Mouse (Mus musculus) urinary bladder, postnatal 10 days (tissue): ENCODE results near the gene Acot12.

ENCODE experiments used
- DNase-seq: peaks from one replicate; pipeline ENCODE4 v3.0.0; 2022; ENCODE audit warnings: low spot score

Acot12 gene

GRCm38 (mm10) chr13:91741280-91742047 lies at the start of gene Acot12:
Gene Acot12 (plus strand): TSS chr13:91741512.
- no peak for DNase-seq

DNA sequence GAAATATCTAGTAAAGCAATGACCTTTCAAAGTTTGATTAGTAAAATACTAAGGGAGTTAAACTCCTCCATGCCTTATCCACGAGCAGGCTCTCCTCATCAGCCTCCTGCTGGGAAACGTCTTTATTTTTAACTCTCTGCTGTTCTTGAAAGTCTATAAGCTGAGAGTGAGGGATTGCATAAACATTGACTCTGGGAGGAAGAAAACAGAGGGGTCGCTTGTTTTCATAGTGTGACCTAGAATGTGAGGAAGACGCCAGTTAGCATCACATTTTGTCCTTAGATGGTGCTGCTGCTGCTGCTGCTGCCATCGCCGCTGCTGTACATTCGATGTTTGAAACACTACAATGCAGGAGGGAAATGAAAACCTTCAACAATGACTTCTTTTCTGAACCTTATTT lies 47.7 kb upstream of the Acot12 start:
- DNase-seq = no peak

GRCm38 (mm10) chr13:91695406-91695805 lies 45.9 kb upstream of the Acot12 start:
- no peak for DNase-seq

DNA sequence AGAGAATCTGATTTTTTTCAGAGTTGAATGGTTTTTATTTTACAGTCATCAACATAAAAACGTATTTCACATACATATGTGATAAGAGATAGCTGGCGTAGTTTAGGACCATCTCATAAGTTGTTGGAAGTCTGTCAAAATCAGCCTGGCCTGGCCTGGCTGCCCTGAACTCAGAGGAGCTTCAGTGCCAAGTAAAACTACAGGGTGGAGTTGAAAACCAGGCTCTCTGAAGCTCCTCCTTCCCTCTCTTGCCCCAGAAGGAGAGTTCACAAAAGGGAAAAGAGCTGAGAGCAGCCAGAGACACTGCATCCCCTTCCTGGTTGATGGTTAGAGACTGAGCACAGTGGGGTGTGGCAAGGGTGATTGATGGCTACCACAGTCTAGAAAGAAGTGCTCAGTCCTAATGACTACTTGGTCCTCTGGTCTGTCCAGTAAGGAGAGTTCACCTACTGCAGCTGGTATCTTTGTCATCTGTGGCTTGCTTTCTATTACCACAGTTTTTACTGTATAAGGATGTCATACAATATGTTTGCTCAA lies 45.1 kb upstream of the Acot12 start:
- no peak for DNase-seq

- DNase-seq = no peak
Observed at GRCm38 (mm10) chr13:91697011-91697410, 44.3 kb upstream of the Acot12 start.

DNA sequence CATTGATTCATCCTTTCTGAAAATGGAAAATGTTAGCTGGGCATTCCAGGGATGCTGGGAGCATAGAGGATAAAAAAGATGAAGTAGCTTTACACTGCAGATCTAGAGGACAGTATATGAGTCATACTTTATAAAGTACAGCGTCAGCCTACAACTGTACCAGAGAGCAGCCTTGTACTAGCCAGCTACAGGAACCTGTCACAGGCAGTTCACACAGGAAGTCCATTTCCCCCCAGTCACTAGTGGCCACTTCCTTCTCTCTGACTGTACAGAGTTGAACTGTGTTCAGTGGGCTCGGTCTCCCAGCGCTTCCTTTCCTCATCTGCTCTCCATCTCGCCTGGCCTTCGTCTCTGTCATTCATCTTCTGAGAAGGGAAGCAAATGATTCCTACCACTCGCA lies 39.0 kb upstream of the Acot12 start:
- DNase-seq = no peak

DNA sequence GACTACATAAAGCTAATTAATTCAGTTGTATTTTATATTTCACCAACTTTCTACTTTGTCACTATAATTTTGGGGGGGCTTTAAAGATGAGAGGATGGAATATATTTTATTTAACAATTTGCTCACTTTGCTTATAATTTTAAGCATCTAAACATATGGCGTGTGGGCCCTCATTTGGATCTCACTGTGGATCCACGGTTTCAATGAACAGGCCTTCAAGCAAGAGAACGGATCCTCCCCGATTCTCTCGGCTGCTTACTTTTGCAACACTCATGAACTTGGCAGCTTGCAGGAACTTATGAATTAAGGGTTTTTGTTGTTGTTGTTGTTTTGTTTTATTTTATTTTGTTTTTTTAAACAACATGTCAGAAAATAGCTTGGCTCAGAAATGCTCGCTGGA lies 21.8 kb upstream of the Acot12 start:
- no peak for DNase-seq

DNA sequence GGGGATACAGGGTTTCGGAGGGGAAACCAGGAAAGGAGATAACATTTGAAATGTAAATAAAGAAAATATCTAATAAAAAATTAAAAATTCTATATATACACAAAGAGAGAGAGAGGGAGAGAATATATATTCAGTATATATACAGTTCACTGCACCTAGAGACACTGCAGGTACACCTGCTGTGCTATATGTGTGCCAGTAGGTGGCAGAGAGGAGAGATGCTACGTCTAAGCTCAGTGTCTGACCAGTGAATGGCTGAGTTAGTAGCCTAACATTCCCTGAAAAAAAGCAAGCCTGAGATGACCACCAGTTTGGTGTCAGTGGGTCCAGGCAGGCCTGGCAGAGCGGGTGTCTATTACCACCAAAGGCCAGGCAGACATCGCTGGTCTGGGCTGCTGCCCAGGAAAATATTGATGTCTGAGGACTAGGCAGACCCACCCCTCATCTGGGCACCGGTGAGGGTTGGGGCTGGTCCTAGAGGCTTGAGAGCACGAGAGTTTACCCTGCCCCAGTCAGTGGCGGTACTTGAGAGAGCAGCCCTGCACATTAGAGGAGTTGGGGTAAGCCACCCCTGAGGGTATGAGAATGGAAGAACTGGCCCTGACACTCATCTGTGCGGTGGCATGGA lies 18.1 kb upstream of the Acot12 start:
- DNase-seq = no peak

- no peak for DNase-seq
Observed at GRCm38 (mm10) chr13:91723736-91724119, 17.6 kb upstream of the Acot12 start.

DNA sequence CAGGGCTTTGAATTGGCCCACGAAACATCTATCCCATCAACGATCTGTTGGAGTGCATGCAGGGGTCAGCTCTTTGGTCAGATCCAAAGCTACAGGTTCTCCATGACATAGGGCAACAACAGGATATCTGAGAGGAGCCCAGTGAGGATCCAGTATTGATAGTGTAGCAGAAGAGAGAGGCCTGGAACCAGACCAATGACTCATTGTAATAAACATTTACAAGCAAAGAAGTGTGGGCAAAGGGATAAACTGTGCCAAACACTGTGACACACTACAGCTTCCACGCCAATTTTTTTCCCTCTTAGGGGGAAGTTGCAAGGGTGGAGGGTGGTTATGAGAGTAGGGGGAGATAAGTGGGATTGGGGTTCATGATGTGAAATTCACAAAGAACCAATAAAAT lies 17.1 kb upstream of the Acot12 start:
- no peak for DNase-seq

- no peak for DNase-seq
Observed at GRCm38 (mm10) chr13:91725130-91725529, 16.2 kb upstream of the Acot12 start.

- no peak for DNase-seq
Observed at GRCm38 (mm10) chr13:91727899-91728298, 13.4 kb upstream of the Acot12 start.

DNA sequence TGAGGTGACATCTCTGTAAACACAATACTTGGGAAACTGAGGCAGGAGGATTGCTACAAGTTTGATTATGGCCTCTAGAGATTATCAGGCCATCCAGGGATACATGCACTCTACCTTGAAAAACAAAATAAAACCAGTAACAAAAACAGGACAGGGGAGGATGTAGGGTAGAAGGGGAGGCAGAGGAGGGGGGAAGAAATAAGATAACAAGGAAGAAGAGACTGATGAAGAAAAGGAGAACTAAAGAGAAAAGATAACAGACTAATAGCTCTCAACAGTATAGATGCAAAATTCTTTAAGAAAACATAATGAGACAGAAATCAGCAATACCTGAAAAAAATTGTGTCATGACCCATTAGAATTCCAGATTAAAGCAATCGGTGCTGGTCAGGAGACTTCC lies 4.1 kb upstream of the Acot12 start:
- no peak for DNase-seq

- no peak for DNase-seq
Observed at GRCm38 (mm10) chr13:91740851-91741250, 461 bp upstream of the Acot12 start.

DNA sequence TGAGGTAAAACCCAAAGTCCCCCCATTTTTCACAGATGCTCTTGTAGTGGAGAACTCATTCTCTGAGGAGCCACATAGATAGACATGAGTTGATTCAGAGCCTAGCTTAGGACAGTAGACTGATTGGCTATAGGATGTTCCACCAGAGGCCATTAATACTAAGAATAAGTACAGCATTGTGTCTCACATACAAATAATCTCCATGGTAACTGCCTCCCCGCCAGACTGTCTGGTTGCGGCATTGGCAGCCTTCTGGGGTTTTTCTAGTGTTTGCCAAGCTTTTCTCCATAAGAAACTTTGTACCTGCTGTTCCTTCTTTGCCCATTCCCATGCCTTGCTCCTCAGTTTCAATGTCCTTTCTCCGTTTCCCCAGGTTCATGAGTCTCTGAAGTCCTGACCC lies 1.9 kb downstream of the Acot12 start:
- no peak for DNase-seq

GRCm38 (mm10) chr13:91746470-91746869 lies 5.2 kb downstream of the Acot12 start:
- no peak for DNase-seq

DNA sequence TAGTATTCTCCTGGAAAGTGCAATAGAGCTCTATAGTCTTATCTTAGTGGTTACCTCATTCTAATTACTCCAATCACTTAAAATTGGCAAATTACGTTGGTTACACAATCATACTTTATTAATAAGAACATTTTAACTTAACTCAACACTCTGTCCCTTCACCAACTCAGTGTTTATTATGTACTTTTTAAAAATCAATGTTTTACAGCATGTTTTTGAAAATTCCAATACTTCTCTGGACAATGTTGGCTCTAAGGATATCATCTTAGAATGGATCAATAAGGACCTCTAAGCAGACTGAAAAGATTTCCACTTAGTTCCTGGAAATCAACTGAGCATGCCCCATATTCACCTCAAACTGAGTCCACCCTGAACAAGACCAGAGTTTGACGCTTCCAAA lies 7.1 kb downstream of the Acot12 start:
- no peak for DNase-seq

GRCm38 (mm10) chr13:91749981-91750380 lies 8.7 kb downstream of the Acot12 start:
- DNase-seq = no peak

DNA sequence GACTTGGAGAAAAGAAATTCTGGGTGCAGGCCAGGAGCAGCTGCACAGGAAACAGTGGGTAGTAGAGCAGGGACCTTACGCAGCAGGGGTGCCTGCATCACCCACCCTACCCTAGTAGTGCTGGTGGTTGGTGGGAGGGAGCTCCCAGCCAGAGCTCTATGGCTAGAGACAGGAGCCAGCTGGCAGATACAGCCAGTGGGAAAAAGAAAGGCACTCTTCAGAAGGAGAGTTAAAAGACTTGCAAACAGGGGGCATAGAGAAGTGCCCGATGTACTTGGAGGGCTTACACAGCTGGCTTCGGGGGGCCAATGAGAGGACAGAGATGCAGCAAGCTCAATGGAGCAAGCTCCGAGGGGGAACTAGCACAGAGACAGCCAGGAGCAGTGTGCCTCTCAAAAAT lies 12.4 kb downstream of the Acot12 start:
- DNase-seq = no peak

DNA sequence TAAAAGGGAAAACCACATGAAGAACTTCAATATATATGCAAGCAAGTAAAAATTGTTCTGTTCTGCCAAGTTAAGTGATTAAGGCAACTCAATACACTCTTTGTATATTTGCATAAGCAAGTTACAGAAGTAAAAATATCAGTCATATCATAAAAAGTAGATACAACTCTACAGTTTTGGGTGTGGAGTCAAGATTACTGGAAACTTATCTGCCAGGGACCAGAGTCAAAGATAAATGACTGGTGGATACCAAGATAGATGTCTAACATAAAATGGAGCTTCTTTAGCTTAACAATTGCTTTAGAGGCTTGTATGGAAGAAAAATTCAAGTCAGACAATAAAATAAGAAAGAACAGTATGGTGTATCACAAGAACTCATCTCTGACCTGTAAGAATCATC lies 13.4 kb downstream of the Acot12 start:
- no peak for DNase-seq

GRCm38 (mm10) chr13:91756230-91756629 lies 14.9 kb downstream of the Acot12 start:
- no peak for DNase-seq

DNA sequence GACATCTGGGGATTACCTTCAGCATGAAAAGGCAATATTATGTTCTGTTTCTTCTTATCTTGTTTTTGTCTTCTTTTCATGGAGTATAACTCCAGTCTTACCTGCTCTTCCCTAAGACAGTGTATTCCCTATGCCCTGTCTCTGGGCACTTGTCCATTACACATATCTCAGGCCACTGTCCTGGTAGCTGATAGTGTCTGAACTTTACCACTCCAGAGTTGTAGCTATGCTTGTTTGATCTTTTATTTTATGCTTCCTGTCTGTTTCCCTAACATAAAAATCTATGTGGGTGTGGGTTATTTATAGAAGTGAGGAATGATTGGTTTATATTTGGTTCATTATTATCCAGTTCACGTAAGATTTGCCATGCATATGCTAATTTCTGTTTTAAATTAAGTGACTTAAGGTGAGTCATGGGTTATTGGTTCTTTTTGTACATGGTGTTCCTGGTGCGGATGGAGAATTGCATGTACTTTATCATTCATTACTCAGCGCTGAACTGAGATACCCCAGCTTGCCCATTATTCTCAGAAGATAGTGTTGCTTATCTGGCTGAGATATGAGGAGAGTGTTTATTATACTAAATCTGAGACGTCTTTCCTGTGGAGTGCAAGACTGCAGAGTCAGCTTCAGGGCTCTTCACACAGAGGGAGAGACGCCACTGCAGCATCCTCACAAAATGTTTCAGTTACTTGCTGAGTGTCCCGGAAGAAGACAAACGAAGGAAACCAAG lies 17.2 kb downstream of the Acot12 start:
- no peak for DNase-seq

DNA sequence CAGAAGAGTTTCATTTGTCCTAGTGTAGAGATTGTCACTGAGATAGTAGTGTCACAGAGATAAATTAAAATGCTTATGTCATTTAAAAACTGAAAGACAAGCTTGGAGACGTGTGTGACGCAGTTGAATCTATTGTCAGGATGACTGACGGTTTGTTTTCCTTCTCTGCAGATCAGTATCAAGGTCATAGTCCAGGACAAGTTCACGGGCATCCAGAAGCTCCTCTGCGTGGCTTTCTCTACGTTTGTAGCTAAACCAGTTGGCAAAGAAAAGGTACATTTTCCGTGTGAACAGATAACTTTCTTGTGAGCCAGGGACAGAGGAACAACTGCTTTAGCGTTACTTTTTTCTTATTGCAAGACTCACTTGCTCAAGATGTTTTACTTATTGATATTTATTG lies 18.5 kb downstream of the Acot12 start:
- DNase-seq = no peak
